Mouse (Mus musculus) inflammation-experienced regulatory T-cells, adult 16 weeks (primary cell): Measurements from ENCODE around the gene 2210016L21Rik. TPM values are rescaled to one million over a fixed set of nuclear protein-coding genes. Genes with fewer than 3 reads are reported as not detected.

Source experiments
- polyA plus RNA-seq: library from polyadenylated mRNA; unstranded; fragments of 100-300 nt; shearing (Covaris generic); gene quantifications from one replicate; pipeline ENCODE4 v1.2.1, GENCODE M21; 2017

2210016L21Rik gene
- 65.2 TPM for polyA plus RNA-seq

GRCm38 (mm10) chr5:114942074-114942765 lies at the start of gene 2210016L21Rik:
TSS of gene 2210016L21Rik (plus strand) at chr5:114942158.

GRCm38 (mm10) chr5:114896688-114897373 lies 45.1 kb upstream of the 2210016L21Rik start, which contains the start of gene Oasl2:
TSS of gene Oasl2 (plus strand) at chr5:114896936.

GRCm38 (mm10) chr5:114922998-114923473 lies 18.9 kb upstream of the 2210016L21Rik start, which contains the start of gene Oasl1:
TSS of gene Oasl1 (plus strand) at chr5:114923240.

GRCm38 (mm10) chr5:114970824-114971227 lies 28.9 kb downstream of the 2210016L21Rik start, which contains the start of gene Hnf1a:
TSS of gene Hnf1a (minus strand) at chr5:114971094.

Other genes with a start within 250 kb of the 2210016L21Rik start
- gene Tchp, start 234.4 kb upstream of the 2210016L21Rik start, polyA plus RNA-seq = 26.7 TPM
- 12.2 TPM for gene Ankrd13a, start 167.5 kb upstream of the 2210016L21Rik start, polyA plus RNA-seq
- 130 TPM for gene Git2, start 166.6 kb upstream of the 2210016L21Rik start, polyA plus RNA-seq
- 77.5 TPM for gene 1500011B03Rik, start 118.7 kb upstream of the 2210016L21Rik start, polyA plus RNA-seq
- gene 4930519G04Rik, start 88.5 kb upstream of the 2210016L21Rik start, polyA plus RNA-seq = not detected
- not detected for gene Gm9936, start 83.5 kb upstream of the 2210016L21Rik start, polyA plus RNA-seq
- 12.2 TPM for gene Oasl2, start 45.2 kb upstream of the 2210016L21Rik start, polyA plus RNA-seq
- 5.3 TPM for gene Oasl1, start 18.9 kb upstream of the 2210016L21Rik start, polyA plus RNA-seq
- not detected for gene Hnf1a, start 28.9 kb downstream of the 2210016L21Rik start, polyA plus RNA-seq
- gene Sppl3, start 69.0 kb downstream of the 2210016L21Rik start, polyA plus RNA-seq = 3.0 TPM
- gene Gm10401, start 156.1 kb downstream of the 2210016L21Rik start, polyA plus RNA-seq = 2.6 TPM
- gene Acads, start 177.2 kb downstream of the 2210016L21Rik start, polyA plus RNA-seq = 41.4 TPM
- gene Unc119b, start 192.8 kb downstream of the 2210016L21Rik start, polyA plus RNA-seq = 56.8 TPM
- 67.1 TPM for gene Mlec, start 216.0 kb downstream of the 2210016L21Rik start, polyA plus RNA-seq